Mouse (Mus musculus) thymus, adult 2 months (tissue): ENCODE results near the gene Uso1.

Source experiments
- CTCF ChIP-seq: fragments of 200-500 bp; IDR thresholded peaks from 2 replicates; pipeline ENCODE4 v1.5.1; 2012; ENCODE audit warnings: mild to moderate bottlenecking, control low read depth, low read length, moderate library complexity, borderline replicate concordance; ENCODE audit not compliant: control insufficient read depth, poor library complexity, insufficient read depth; ENCODE audit errors: extremely low read depth
- POLR2A ChIP-seq: fragments of 200-500 bp; IDR thresholded peaks from 2 replicates; pipeline ENCODE4 v1.6.1; 2012; ENCODE audit warnings: mild to moderate bottlenecking, low read length, control low read depth, moderate library complexity; ENCODE audit not compliant: control insufficient read depth, poor library complexity, insufficient read depth; ENCODE audit errors: extremely low read depth

- TF ChIP-seq CTCF (no peak), POLR2A (no peak)
These were observed 33.8 kb upstream of the Uso1 start for GRCm38 (mm10) chr5:92103816-92104415.
